Comparison of ENCODE assay signal across 8 mouse cellular contexts in genomic region chr17:56558448-56558847, GRCm38 (mm10). TPM values are rescaled to one million over a fixed set of nuclear protein-coding genes. Genes with fewer than 3 reads are reported as not detected.
A peak's percentile ranks its signal among the peaks of the same experiment; 100 is the strongest.
DNase-seq lines count a peak whose midpoint lies in the region; ATAC-seq lines count a peak whose summit lies in the region.

No protein-coding gene starts in this region.

- H3K27ac ChIP-seq in intestine, embryonic 14.5 days (ENCODE audit: low read depth): no peak overlapping the region
- no peak overlapping the region for H3K27ac ChIP-seq in limb, embryonic 10.5 days
- H3K27ac ChIP-seq in midbrain, embryonic 14.5 days (replicated peaks; ENCODE audit: low read depth, low read length): peak overlapping the region; percentile 52; the same call in 1 of the 2 replicates

- no peak overlapping the region for H3K9ac ChIP-seq in intestine, embryonic 14.5 days (ENCODE audit: low read length)
- H3K9ac ChIP-seq in midbrain, embryonic 14.5 days (replicated peaks; ENCODE audit: low read length): no peak overlapping the region

- no peak overlapping the region for H3K4me2 ChIP-seq in intestine, embryonic 14.5 days (ENCODE audit: low read length)
- H3K4me2 ChIP-seq in midbrain, embryonic 14.5 days (ENCODE audit: low read length): no peak overlapping the region

- no peaks in the 10 kb centered on the region for H3K9me3 ChIP-seq in intestine, embryonic 14.5 days (ENCODE audit: control insufficient read depth, low read length)
- no peaks in the 10 kb centered on the region for H3K9me3 ChIP-seq in limb, embryonic 10.5 days (replicated peaks)
- H3K9me3 ChIP-seq in midbrain, embryonic 14.5 days (ENCODE audit: control insufficient read depth, low read length): no peaks in the 10 kb centered on the region

- H3K27me3 ChIP-seq in intestine, embryonic 14.5 days (replicated peaks; ENCODE audit: control insufficient read depth, insufficient read depth, low read length): no peaks in the 10 kb centered on the region
- H3K27me3 ChIP-seq in limb, embryonic 10.5 days (ENCODE audit: low read depth, poor library complexity, severe bottlenecking): no peaks in the 10 kb centered on the region
- no peaks in the 10 kb centered on the region for H3K27me3 ChIP-seq in midbrain, embryonic 14.5 days (ENCODE audit: control insufficient read depth, insufficient read depth, low read length)

- DNase-seq in ovary, postnatal 36 days (ENCODE audit: low spot score): peak; percentile 63
- DNase-seq in ovary, adult 18-20 months (ENCODE audit: low spot score): no peak
- peak; percentile 81 to 83 for DNase-seq in cerebellum, postnatal 14 days
- peak; percentile 68 to 71 for DNase-seq in frontal cortex, postnatal 36 days (ENCODE audit: low spot score in 2 of 2)
- DNase-seq in intestine, embryonic 14.5 days (ENCODE audit: low spot score): peak; percentile 87
- peak; percentile 77 for DNase-seq in limb, embryonic 10.5 days (ENCODE audit: low spot score)
- peak; percentile 86 for DNase-seq in midbrain, embryonic 14.5 days
- DNase-seq in spleen, postnatal 14 days (ENCODE audit: low spot score in 2 of 2): peak; percentile 39 to 56

- peaks cover 28% of the 10 kb centered on the region for H3K36me3 ChIP-seq in intestine, embryonic 14.5 days (ENCODE audit: control insufficient read depth, insufficient read depth, low read length)
- peaks cover 36% of the 10 kb centered on the region for H3K36me3 ChIP-seq in limb, embryonic 10.5 days
- peaks cover 27% of the 10 kb centered on the region for H3K36me3 ChIP-seq in midbrain, embryonic 14.5 days (ENCODE audit: control insufficient read depth, insufficient read depth, low read length)

- ATAC-seq in intestine, embryonic 14.5 days (replicated peaks; ENCODE audit: low FRiP score, low TSS enrichment, low read depth): peak; percentile 45; the same call in 1 of the 2 replicates
- ATAC-seq in midbrain, embryonic 14.5 days (ENCODE audit: low FRiP score, low TSS enrichment): peak; percentile 59

- WGBS in intestine, embryonic 14.5 days: 19% methylated on average over 3 of the region's 3 CpGs
- WGBS in limb, embryonic 10.5 days: 20% methylated on average over 3 of the region's 3 CpGs
- WGBS in midbrain, embryonic 14.5 days: 18% methylated on average over 3 of the region's 3 CpGs

- no peak overlapping the region for H3K4me3 ChIP-seq in intestine, embryonic 14.5 days (ENCODE audit: low read depth, low read length)
- H3K4me3 ChIP-seq in limb, embryonic 10.5 days: no peak overlapping the region
- no peak overlapping the region for H3K4me3 ChIP-seq in midbrain, embryonic 14.5 days (replicated peaks; ENCODE audit: low read depth, low read length)

- no peaks in the 10 kb centered on the region for H3K4me1 ChIP-seq in intestine, embryonic 14.5 days (replicated peaks; ENCODE audit: control insufficient read depth, insufficient read depth, low read length)
- no peaks in the 10 kb centered on the region for H3K4me1 ChIP-seq in limb, embryonic 10.5 days
- no peaks in the 10 kb centered on the region for H3K4me1 ChIP-seq in midbrain, embryonic 14.5 days (ENCODE audit: control insufficient read depth, insufficient read depth, low read length)

RNA-seq across cellular contexts. Expression of gene Gm20219, which starts 4.3 kb away (rescaled TPM):
- polyA plus RNA-seq in intestine, embryonic 14.5 days (2014; fragmentation: Nextera tagmentation; extraction: Ambion mirVana): 2.2 and 2.8 TPM in 2 replicates
- 0.58 and 1.3 TPM in 2 replicates for polyA plus RNA-seq in limb, embryonic 10.5 days (2016; fragmentation: Nextera tagmentation; extraction: Ambion mirVana)
- polyA plus RNA-seq in midbrain, embryonic 14.5 days (2014; fragmentation: Nextera tagmentation; extraction: Ambion mirVana): 0.95 and 1.2 TPM in 2 replicates

RNA-seq across cellular contexts. Expression of gene Safb2, which starts 25.9 kb away (rescaled TPM):
- polyA plus RNA-seq in intestine, embryonic 14.5 days (2014; fragmentation: Nextera tagmentation; extraction: Ambion mirVana): 57.1 and 59.9 TPM in 2 replicates
- 91.7 and 110 TPM in 2 replicates for polyA plus RNA-seq in limb, embryonic 10.5 days (2016; fragmentation: Nextera tagmentation; extraction: Ambion mirVana)
- polyA plus RNA-seq in midbrain, embryonic 14.5 days (2014; fragmentation: Nextera tagmentation; extraction: Ambion mirVana): 43.0 and 51.4 TPM in 2 replicates

RNA-seq across cellular contexts. Expression of gene Safb, which starts 26.2 kb away (rescaled TPM):
- polyA plus RNA-seq in intestine, embryonic 14.5 days (2014; fragmentation: Nextera tagmentation; extraction: Ambion mirVana): 73.3 and 81.8 TPM in 2 replicates
- 161 and 183 TPM in 2 replicates for polyA plus RNA-seq in limb, embryonic 10.5 days (2016; fragmentation: Nextera tagmentation; extraction: Ambion mirVana)
- 79.2 and 89.6 TPM in 2 replicates for polyA plus RNA-seq in midbrain, embryonic 14.5 days (2014; fragmentation: Nextera tagmentation; extraction: Ambion mirVana)

RNA-seq across cellular contexts. Expression of gene Znrf4, which starts 46.2 kb away (rescaled TPM):
- polyA plus RNA-seq in intestine, embryonic 14.5 days (2014; fragmentation: Nextera tagmentation; extraction: Ambion mirVana): not detected in 2 replicates
- polyA plus RNA-seq in limb, embryonic 10.5 days (2016; fragmentation: Nextera tagmentation; extraction: Ambion mirVana): not detected in 2 replicates
- not detected in 2 replicates for polyA plus RNA-seq in midbrain, embryonic 14.5 days (2014; fragmentation: Nextera tagmentation; extraction: Ambion mirVana)

RNA-seq across cellular contexts. Expression of gene 2410015M20Rik, which starts 51.1 kb away (rescaled TPM):
- polyA plus RNA-seq in intestine, embryonic 14.5 days (2014; fragmentation: Nextera tagmentation; extraction: Ambion mirVana): 273 and 284 TPM in 2 replicates
- 205 and 206 TPM in 2 replicates for polyA plus RNA-seq in limb, embryonic 10.5 days (2016; fragmentation: Nextera tagmentation; extraction: Ambion mirVana)
- 192 and 195 TPM in 2 replicates for polyA plus RNA-seq in midbrain, embryonic 14.5 days (2014; fragmentation: Nextera tagmentation; extraction: Ambion mirVana)
